Mouse (Mus musculus): Measurements from ENCODE around the gene Man1a. TPM values are rescaled to one million over a fixed set of nuclear protein-coding genes. Genes with fewer than 3 reads are reported as not detected.

Gene Man1a
- polyA plus RNA-seq, 1 experiment, result not detected

GRCm38 (mm10) chr10:54039754-54040153 lies 36.7 kb downstream of the Man1a start:
- TF ChIP-seq GATA1 (IDR thresholded peaks at IDR 0.05; ENCODE audit: low read length), result no peak

- TF ChIP-seq GATA1 (IDR thresholded peaks at IDR 0.05; ENCODE audit: low read length), result no peak
Observed at GRCm38 (mm10) chr10:54038734-54039133, 37.7 kb downstream of the Man1a start.

GRCm38 (mm10) chr10:54038180-54038579 lies 38.2 kb downstream of the Man1a start:
- no peak for TF ChIP-seq GATA1 (IDR thresholded peaks at IDR 0.05; ENCODE audit: low read length)

GRCm38 (mm10) chr10:54037348-54038010 lies 38.9 kb downstream of the Man1a start:
- no peak for TF ChIP-seq GATA1 (IDR thresholded peaks at IDR 0.05; ENCODE audit: low read length)

- TF ChIP-seq GATA1 (IDR thresholded peaks at IDR 0.05; ENCODE audit: low read length), result no peak
Observed at GRCm38 (mm10) chr10:54035586-54035985, 40.8 kb downstream of the Man1a start.

GRCm38 (mm10) chr10:54034779-54035178 lies 41.6 kb downstream of the Man1a start:
- no peak for TF ChIP-seq GATA1 (IDR thresholded peaks at IDR 0.05; ENCODE audit: low read length)

GRCm38 (mm10) chr10:54032316-54033092 lies 43.9 kb downstream of the Man1a start:
- no peak for TF ChIP-seq GATA1 (IDR thresholded peaks at IDR 0.05; ENCODE audit: low read length)

GRCm38 (mm10) chr10:54028866-54029265 lies 47.5 kb downstream of the Man1a start:
- no peak for TF ChIP-seq GATA1 (IDR thresholded peaks at IDR 0.05; ENCODE audit: low read length)

- TF ChIP-seq GATA1 (IDR thresholded peaks at IDR 0.05; ENCODE audit: low read length), result no peak
Observed at GRCm38 (mm10) chr10:54026738-54027427, 49.5 kb downstream of the Man1a start.

GRCm38 (mm10) chr10:54026101-54026500 lies 50.3 kb downstream of the Man1a start:
- TF ChIP-seq GATA1 (IDR thresholded peaks at IDR 0.05; ENCODE audit: low read length), result no peak

GRCm38 (mm10) chr10:54017904-54018454 lies 58.4 kb downstream of the Man1a start:
- TF ChIP-seq GATA1 (IDR thresholded peaks at IDR 0.05; ENCODE audit: low read length), result no peak

- no peak for TF ChIP-seq GATA1 (IDR thresholded peaks at IDR 0.05; ENCODE audit: low read length)
Observed at GRCm38 (mm10) chr10:54014116-54014758, 62.2 kb downstream of the Man1a start.

- TF ChIP-seq GATA1 (IDR thresholded peaks at IDR 0.05; ENCODE audit: low read length), result no peak
Observed at GRCm38 (mm10) chr10:54013143-54013791, 63.1 kb downstream of the Man1a start.

- TF ChIP-seq GATA1 (IDR thresholded peaks at IDR 0.05; ENCODE audit: low read length), result no peak
Observed at GRCm38 (mm10) chr10:54009154-54009553, 67.3 kb downstream of the Man1a start.

- no peak for TF ChIP-seq GATA1 (IDR thresholded peaks at IDR 0.05; ENCODE audit: low read length)
Observed at GRCm38 (mm10) chr10:54006868-54007267, 69.5 kb downstream of the Man1a start.
